Mouse (Mus musculus) intestine, embryonic 14.5 days (tissue): Measurements from ENCODE around the gene Slco1c1. TPM values are rescaled to one million over a fixed set of nuclear protein-coding genes. Genes with fewer than 3 reads are reported as not detected.

Experiments used
- ATAC-seq: fragments of 200-750 bp; cut with Nextera tagmentation; replicated peaks from 2 replicates; pipeline ENCODE4 v1.8.0; 2017; ENCODE audit warnings: low read depth, moderate number of reproducible peaks, moderate TSS enrichment, moderate library complexity; ENCODE audit not compliant: low FRiP score, low TSS enrichment
- DNase-seq: peaks from one replicate; pipeline ENCODE4 v3.0.0-alpha.2; 2018; ENCODE audit warnings: low spot score
- H3K27ac ChIP-seq: fragments of 300-500 bp; sonication (generic); 2 replicates; pipeline ENCODE4 v1.5.1; 2014; ENCODE audit warnings: low read depth, mild to moderate bottlenecking, control low read depth
- H3K27me3 ChIP-seq: fragments of 300-500 bp; sonication (generic); replicated peaks from 2 replicates; pipeline ENCODE4 v1.6.1; 2014; ENCODE audit warnings: low read length, control low read depth; ENCODE audit not compliant: control insufficient read depth, insufficient read depth
- H3K36me3 ChIP-seq: fragments of 300-500 bp; sonication (generic); 2 replicates; pipeline ENCODE4 v1.6.1; 2014; ENCODE audit warnings: low read length, control low read depth; ENCODE audit not compliant: control insufficient read depth, insufficient read depth
- H3K4me1 ChIP-seq: fragments of 300-500 bp; sonication (generic); replicated peaks from 2 replicates; pipeline ENCODE4 v1.6.1; 2014; ENCODE audit warnings: low read length, control low read depth, mixed read lengths; ENCODE audit not compliant: control insufficient read depth, insufficient read depth
- H3K4me2 ChIP-seq: fragments of 300-500 bp; sonication (generic); 2 replicates; pipeline ENCODE4 v1.6.1; 2014; ENCODE audit warnings: low read length
- H3K4me3 ChIP-seq: fragments of 300-500 bp; sonication (generic); 2 replicates; pipeline ENCODE4 v1.5.1; 2014; ENCODE audit warnings: low read depth, low read length, control low read depth, mixed read lengths
- H3K9ac ChIP-seq: fragments of 300-500 bp; sonication (generic); 2 replicates; pipeline ENCODE4 v1.6.1; 2014; ENCODE audit warnings: mild to moderate bottlenecking, low read length
- H3K9me3 ChIP-seq: fragments of 300-500 bp; sonication (generic); 2 replicates; pipeline ENCODE4 v1.6.1; 2016; ENCODE audit warnings: low read length, control low read depth; ENCODE audit not compliant: control insufficient read depth
- WGBS: fragments of 180-500 bp; shearing (Covaris S2); extraction: QIAGEN DNeasy Blood & Tissue Kit; methylation state at CpG from one replicate; pipeline ENCODE4 v1.1.7; 2014; 5-methylcytosine and 5-hydroxymethylcytosine counted together
- polyA plus RNA-seq: library from polyadenylated mRNA; unstranded; fragments of >200 nt; fragmentation: Nextera tagmentation; extraction: Ambion mirVana; gene quantifications from 2 replicates; pipeline ENCODE4 v1.2.1, GENCODE M21; 2014

Gene Slco1c1
- polyA plus RNA-seq, 1 experiment from 2014 or later = 0.16 TPM

- 48% methylated on average over 3 of the region's 3 CpGs for WGBS
- H3K4me1 ChIP-seq = no peaks in the 10 kb centered on the region
- H3K27ac ChIP-seq = no peak overlapping the region
- no peak overlapping the region for H3K9ac ChIP-seq
- ATAC-seq = no peak
- no peak overlapping the region for H3K4me2 ChIP-seq
- no peak overlapping the region for H3K4me3 ChIP-seq
- H3K9me3 ChIP-seq = no peaks in the 10 kb centered on the region
- peaks cover 17% of the 10 kb centered on the region for H3K36me3 ChIP-seq
- H3K27me3 ChIP-seq = no peaks in the 10 kb centered on the region
- no peak for DNase-seq
Observed at GRCm38 (mm10) chr6:141501171-141501570, 23.0 kb upstream of the Slco1c1 start.

- ATAC-seq (no peak), DNase-seq (no peak)
- no peak overlapping the region for H3K4me3 ChIP-seq
- no peak overlapping the region for H3K9ac ChIP-seq
- no peaks in the 10 kb centered on the region for H3K27me3 ChIP-seq
- H3K4me1 ChIP-seq = no peaks in the 10 kb centered on the region
- no peaks in the 10 kb centered on the region for H3K36me3 ChIP-seq
- no peak overlapping the region for H3K4me2 ChIP-seq
- WGBS = 69% methylated on average over 2 of the region's 2 CpGs
- H3K9me3 ChIP-seq = no peaks in the 10 kb centered on the region
- H3K27ac ChIP-seq = no peak overlapping the region
Observed at GRCm38 (mm10) chr6:141522541-141522940, 1.6 kb upstream of the Slco1c1 start.

GRCm38 (mm10) chr6:141525787-141526186 is 1.6 kb downstream of the Slco1c1 start:
- DNase-seq (no peak), ATAC-seq (no peak)
- H3K4me3 ChIP-seq = no peak overlapping the region
- no peaks in the 10 kb centered on the region for H3K4me1 ChIP-seq
- H3K9ac ChIP-seq = no peak overlapping the region
- 97% methylated on average over 1 of the region's 1 CpGs for WGBS
- H3K27me3 ChIP-seq = no peaks in the 10 kb centered on the region
- H3K36me3 ChIP-seq = no peaks in the 10 kb centered on the region
- no peaks in the 10 kb centered on the region for H3K9me3 ChIP-seq
- no peak overlapping the region for H3K4me2 ChIP-seq
- H3K27ac ChIP-seq = no peak overlapping the region

- H3K4me1 ChIP-seq = no peaks in the 10 kb centered on the region
- H3K36me3 ChIP-seq = no peaks in the 10 kb centered on the region
- H3K27me3 ChIP-seq = no peaks in the 10 kb centered on the region
- WGBS = 84% methylated on average over 6 of the region's 6 CpGs
- H3K27ac ChIP-seq = no peak overlapping the region
- no peak overlapping the region for H3K9ac ChIP-seq
- H3K4me2 ChIP-seq = no peak overlapping the region
- DNase-seq (no peak), ATAC-seq (no peak)
- no peaks in the 10 kb centered on the region for H3K9me3 ChIP-seq
- H3K4me3 ChIP-seq = no peak overlapping the region
Observed at GRCm38 (mm10) chr6:141530865-141531264, 6.7 kb downstream of the Slco1c1 start.

- Histone ChIP-seq H3K27ac (no peak overlapping the region), H3K4me2 (no peak overlapping the region), H3K27me3 (no peaks in the 10 kb centered on the region), H3K4me1 (peaks cover 4% of the 10 kb centered on the region; the same call in 1 of the 2 replicates), H3K4me3 (no peak overlapping the region), H3K9ac (no peak overlapping the region), H3K36me3 (no peaks in the 10 kb centered on the region), H3K9me3 (no peaks in the 10 kb centered on the region)
- DNase-seq (no peak), ATAC-seq (0 out of 2 replicates have a peak, but pooled peaks have one; percentile 47)
- 7% methylated on average over 3 of the region's 3 CpGs for WGBS
Observed at GRCm38 (mm10) chr6:141537298-141537697, 13.1 kb downstream of the Slco1c1 start.

GRCm38 (mm10) chr6:141541136-141541535 is 17.0 kb downstream of the Slco1c1 start:
- H3K9me3 ChIP-seq = no peaks in the 10 kb centered on the region

GRCm38 (mm10) chr6:141543344-141543743 is 19.2 kb downstream of the Slco1c1 start:
- Histone ChIP-seq H3K9me3 (no peaks in the 10 kb centered on the region), H3K4me3 (no peak overlapping the region), H3K27ac (no peak overlapping the region), H3K36me3 (no peaks in the 10 kb centered on the region), H3K4me2 (no peak overlapping the region), H3K27me3 (no peaks in the 10 kb centered on the region), H3K9ac (no peak overlapping the region), H3K4me1 (no peaks in the 10 kb centered on the region)
- ATAC-seq (no peak), DNase-seq (no peak)
- WGBS = 79% methylated on average over 7 of the region's 7 CpGs

More at GRCm38 (mm10) chr6:141541136-141541535, 17.0 kb downstream of the Slco1c1 start:
- Histone ChIP-seq H3K27ac (no peak overlapping the region), H3K4me1 (peaks cover 4% of the 10 kb centered on the region; the same call in 1 of the 2 replicates), H3K27me3 (no peaks in the 10 kb centered on the region), H3K9ac (no peak overlapping the region), H3K4me3 (no peak overlapping the region), H3K4me2 (no peak overlapping the region), H3K36me3 (no peaks in the 10 kb centered on the region)
- 50% methylated on average over 1 of the region's 1 CpGs for WGBS
- ATAC-seq = no peak
- DNase-seq = no peak

GRCm38 (mm10) chr6:141558118-141558517 is 34.0 kb downstream of the Slco1c1 start:
- Histone ChIP-seq H3K4me2 (no peak overlapping the region), H3K9ac (no peak overlapping the region), H3K27me3 (no peaks in the 10 kb centered on the region), H3K4me3 (no peak overlapping the region), H3K4me1 (no peaks in the 10 kb centered on the region), H3K9me3 (no peaks in the 10 kb centered on the region), H3K27ac (no peak overlapping the region), H3K36me3 (no peaks in the 10 kb centered on the region)
- WGBS = 81% methylated on average over 1 of the region's 1 CpGs
- no peak for ATAC-seq
- DNase-seq = no peak

GRCm38 (mm10) chr6:141567366-141567765 is 43.2 kb downstream of the Slco1c1 start:
- 89% methylated on average over 2 of the region's 2 CpGs for WGBS
- no peaks in the 10 kb centered on the region for H3K36me3 ChIP-seq
- H3K4me3 ChIP-seq = no peak overlapping the region

More at GRCm38 (mm10) chr6:141567366-141567765, 43.2 kb downstream of the Slco1c1 start:
- no peak for DNase-seq
- Histone ChIP-seq H3K4me1 (no peaks in the 10 kb centered on the region), H3K9me3 (no peaks in the 10 kb centered on the region), H3K27me3 (no peaks in the 10 kb centered on the region), H3K4me2 (no peak overlapping the region), H3K9ac (no peak overlapping the region), H3K27ac (no peak overlapping the region)
- no peak for ATAC-seq
